Mouse (Mus musculus) heart, postnatal 14 days (tissue): ENCODE results near the gene Lrrc4. TPM values are rescaled to one million over a fixed set of nuclear protein-coding genes. Genes with fewer than 3 reads are reported as not detected.

ENCODE experiments used
- DNase-seq, 2 experiments: peaks; one replicate each; pipeline ENCODE4 v3.0.0; 2021 to 2022
- intact Hi-C: fragments of 180-260 bp; cut with DNase I; formaldehyde crosslinking; loops from one replicate; pipeline ENCODE4 v1.15.1; 2025
- total RNA-seq, 2 experiments: library from RNA; stranded (reverse); gene quantifications; 2 replicates each; pipeline ENCODE4 v1.2.3; 2021

Lrrc4 gene
- total RNA-seq, 2 experiments from 2014 or later, result 0.22 to 0.43 TPM

- DNase-seq, result no peak
- intact Hi-C loops, result no loop called here
These were observed 3.0 kb downstream of the Lrrc4 start for GRCm38 (mm10) chr6:28828593-28828992.

GRCm38 (mm10) chr6:28827565-28827964 lies 4.0 kb downstream of the Lrrc4 start:
- no peak for DNase-seq
- intact Hi-C loops, result no loop called here

- no peak for DNase-seq
- intact Hi-C loops, result no loop called here
These were observed 4.7 kb downstream of the Lrrc4 start for GRCm38 (mm10) chr6:28826689-28827389.

GRCm38 (mm10) chr6:28825894-28826293 lies 5.7 kb downstream of the Lrrc4 start:
- intact Hi-C loops, result no loop called here

GRCm38 (mm10) chr6:28823802-28824201 lies 7.7 kb downstream of the Lrrc4 start:
- DNase-seq, result no peak
- intact Hi-C loops, result no loop called here

More at GRCm38 (mm10) chr6:28825894-28826293, 5.7 kb downstream of the Lrrc4 start:
- DNase-seq, result no peak

- DNase-seq, result no peak
- intact Hi-C loops, result no loop called here
These were observed 8.2 kb downstream of the Lrrc4 start for GRCm38 (mm10) chr6:28823375-28823774.

- DNase-seq, result no peak
- intact Hi-C loops, result no loop called here
These were observed 9.3 kb downstream of the Lrrc4 start for GRCm38 (mm10) chr6:28822296-28822695.

GRCm38 (mm10) chr6:28819509-28820358 lies 11.8 kb downstream of the Lrrc4 start:
- intact Hi-C loops, result no loop called here
- DNase-seq, result no peak

GRCm38 (mm10) chr6:28817039-28817438 lies 14.5 kb downstream of the Lrrc4 start:
- intact Hi-C loops, result no loop called here
- DNase-seq, result peak; percentile 17 to 21

- intact Hi-C loops, result no loop called here
- no peak for DNase-seq
These were observed 16.7 kb downstream of the Lrrc4 start for GRCm38 (mm10) chr6:28814895-28815294.

- DNase-seq, result no peak
- intact Hi-C loops, result no loop called here
These were observed 18.5 kb downstream of the Lrrc4 start for GRCm38 (mm10) chr6:28813057-28813456.

GRCm38 (mm10) chr6:28804751-28805150 lies 26.8 kb downstream of the Lrrc4 start:
- intact Hi-C loops, result no loop called here
- DNase-seq, result no peak

- intact Hi-C loops, result no loop called here
- no peak for DNase-seq
These were observed 27.8 kb downstream of the Lrrc4 start for GRCm38 (mm10) chr6:28803678-28804279.

GRCm38 (mm10) chr6:28800976-28801375 lies 30.6 kb downstream of the Lrrc4 start:
- DNase-seq, result no peak
- intact Hi-C loops, result no loop called here

- intact Hi-C loops, result no loop called here
- DNase-seq, result no peak
These were observed 31.7 kb downstream of the Lrrc4 start for GRCm38 (mm10) chr6:28799818-28800217.

GRCm38 (mm10) chr6:28795792-28796515 lies 35.6 kb downstream of the Lrrc4 start:
- DNase-seq, result no peak
- intact Hi-C loops, result no loop called here

- intact Hi-C loops, result no loop called here
- no peak for DNase-seq
These were observed 36.2 kb downstream of the Lrrc4 start for GRCm38 (mm10) chr6:28795380-28795779.

GRCm38 (mm10) chr6:28791809-28792208 lies 39.7 kb downstream of the Lrrc4 start:
- DNase-seq, result no peak
- intact Hi-C loops, result no loop called here

- intact Hi-C loops, result no loop called here
- no peak for DNase-seq
These were observed 40.4 kb downstream of the Lrrc4 start for GRCm38 (mm10) chr6:28791183-28791582.

GRCm38 (mm10) chr6:28789685-28790084 lies 41.9 kb downstream of the Lrrc4 start:
- intact Hi-C loops, result no loop called here
- DNase-seq, result no peak

GRCm38 (mm10) chr6:28787133-28787532 lies 44.4 kb downstream of the Lrrc4 start:
- intact Hi-C loops, result no loop called here
- DNase-seq, result no peak
